Mouse (Mus musculus) kidney, postnatal 0 days (tissue): ENCODE measurements around the gene Rnf157. TPM values are rescaled to one million over a fixed set of nuclear protein-coding genes. Genes with fewer than 3 reads are reported as not detected.

Experiments
- ATAC-seq: fragments of 200-750 bp; cut with Nextera tagmentation; replicated peaks from 2 replicates; pipeline ENCODE4 v1.8.0; 2017; ENCODE audit warnings: low read depth, moderate number of reproducible peaks, moderate TSS enrichment, moderate library complexity; ENCODE audit not compliant: low FRiP score
- DNase-seq: peaks from one replicate; pipeline ENCODE4 v3.0.0-alpha.2; 2016; ENCODE audit warnings: low spot score
- H3K27ac ChIP-seq: fragments of 300-500 bp; sonication (generic); 2 replicates; pipeline ENCODE4 v1.5.1; 2014; ENCODE audit warnings: mild to moderate bottlenecking
- H3K27me3 ChIP-seq: fragments of 300-500 bp; sonication (generic); 2 replicates; pipeline ENCODE4 v1.6.1; 2014; ENCODE audit warnings: low read length, mixed read lengths; ENCODE audit not compliant: insufficient read depth
- H3K36me3 ChIP-seq: fragments of 300-500 bp; sonication (generic); 2 replicates; pipeline ENCODE4 v1.6.1; 2014; ENCODE audit warnings: low read length, mixed read lengths; ENCODE audit not compliant: insufficient read depth
- H3K4me1 ChIP-seq: fragments of 300-500 bp; sonication (generic); replicated peaks from 2 replicates; pipeline ENCODE4 v1.6.1; 2014; ENCODE audit warnings: antibody characterized with exemption, low read length, mixed read lengths; ENCODE audit not compliant: insufficient read depth
- H3K4me2 ChIP-seq: fragments of 300-500 bp; sonication (generic); 2 replicates; pipeline ENCODE4 v1.6.1; 2014; ENCODE audit warnings: mild to moderate bottlenecking, low read length, moderate library complexity, mixed read lengths
- H3K4me3 ChIP-seq: fragments of 300-500 bp; sonication (generic); replicated peaks from 2 replicates; pipeline ENCODE4 v1.5.1; 2014; ENCODE audit warnings: low read depth, low read length
- H3K9ac ChIP-seq: fragments of 300-500 bp; sonication (generic); 2 replicates; pipeline ENCODE4 v1.6.1; 2014; ENCODE audit warnings: low read depth, low read length
- H3K9me3 ChIP-seq: fragments of 300-500 bp; sonication (generic); replicated peaks from 2 replicates; pipeline ENCODE4 v1.6.1; 2016; ENCODE audit warnings: low read length, inconsistent platforms, mixed read lengths
- CTCF ChIP-seq: IDR thresholded peaks from 2 replicates; pipeline ENCODE4 v1.5.1; 2016; ENCODE audit warnings: antibody characterized with exemption, low read depth, mild to moderate bottlenecking, moderate library complexity
- WGBS: fragments of 180-500 bp; shearing (Covaris S2); extraction: QIAGEN DNeasy Blood & Tissue Kit; methylation state at CpG from one replicate; pipeline ENCODE4 v1.1.7; 2014; 5-methylcytosine and 5-hydroxymethylcytosine counted together
- polyA plus RNA-seq: library from polyadenylated mRNA; unstranded; fragments of >200 nt; fragmentation: Nextera tagmentation; extraction: Ambion mirVana; gene quantifications from 2 replicates; pipeline ENCODE4 v1.2.1, GENCODE M21; 2015

The Rnf157 gene
- polyA plus RNA-seq, 1 experiment from 2014 or later = 8.1 TPM

DNA sequence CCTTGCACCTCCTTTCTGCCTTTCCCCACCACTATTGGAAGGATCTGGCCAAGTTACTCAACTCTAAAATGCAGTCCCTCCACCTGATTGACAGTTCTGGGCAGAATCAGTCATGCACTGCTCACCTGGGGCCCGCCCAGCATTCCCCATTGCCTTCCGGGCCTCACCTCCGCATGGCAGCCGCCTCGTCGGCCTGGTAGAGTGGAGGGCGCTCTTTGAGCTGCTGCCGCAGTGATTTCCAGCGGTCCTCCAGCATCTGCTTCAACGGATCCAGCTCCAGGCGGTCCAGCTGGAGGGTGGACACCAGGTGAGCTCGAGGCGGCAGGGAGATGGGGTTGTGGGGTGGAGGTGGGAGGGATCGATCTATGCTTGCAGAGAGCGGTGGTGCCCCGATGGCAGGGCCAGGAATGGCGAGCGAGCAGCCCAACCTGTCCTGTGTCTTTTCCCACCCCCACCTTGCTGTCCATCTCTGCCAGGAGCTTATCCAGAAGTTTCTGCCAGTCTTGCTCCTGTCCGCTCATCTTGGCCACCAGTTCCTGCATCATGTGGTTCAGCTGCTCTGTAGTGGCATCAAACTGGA is 33.6 kb upstream of the Rnf157 start:
- Histone ChIP-seq H3K4me2 (no peak overlapping the region), H3K4me3 (no peak overlapping the region), H3K9ac (0 out of 2 replicates have a peak overlapping the region, but pooled peaks have one; percentile 44), H3K4me1 (peaks cover 6% of the 10 kb centered on the region; the same call in 1 of the 2 replicates), H3K27ac (no peak overlapping the region), H3K36me3 (no peaks in the 10 kb centered on the region), H3K9me3 (peaks cover 4% of the 10 kb centered on the region; the same call in 1 of the 2 replicates), H3K27me3 (no peaks in the 10 kb centered on the region)
- WGBS = 20% methylated on average over 19 of the region's 19 CpGs
- DNase-seq (no peak), ATAC-seq (peak; percentile 19; the same call in 1 of the 2 replicates)
- no peak for TF ChIP-seq CTCF

DNA sequence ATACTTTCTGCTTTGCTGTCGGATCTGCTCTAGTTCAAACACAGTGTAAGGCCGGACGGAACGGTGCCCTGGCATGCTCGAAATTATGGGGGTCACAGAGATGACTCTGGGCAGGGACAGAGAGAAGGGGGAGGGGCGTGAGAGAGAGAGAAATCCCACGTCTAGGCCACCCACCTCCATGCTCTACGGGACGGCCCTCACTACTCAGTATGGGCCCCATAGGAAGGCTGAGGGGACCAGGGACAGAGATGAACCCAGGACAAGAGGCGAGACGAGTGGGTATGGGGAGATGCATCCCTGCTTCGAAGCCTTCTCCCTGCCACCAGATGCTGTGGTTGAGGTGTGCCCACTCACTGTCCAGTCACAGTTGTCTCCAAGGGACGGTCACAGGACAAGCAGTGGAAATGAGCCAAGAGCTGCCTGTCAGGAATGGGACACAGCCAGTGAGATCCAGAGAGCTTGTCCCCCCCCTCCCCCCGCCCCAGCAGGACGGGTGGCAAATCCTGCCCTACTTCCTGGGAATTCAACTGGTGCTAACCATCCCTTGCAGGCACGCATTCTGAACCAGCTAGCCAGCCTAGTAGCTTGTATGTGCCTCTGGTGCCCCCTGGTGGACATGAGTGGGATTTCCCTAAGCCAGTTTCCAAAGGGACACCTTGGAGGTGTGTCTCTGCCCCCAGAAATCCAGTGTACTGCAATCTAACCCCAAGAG is 32.9 kb upstream of the Rnf157 start:
- no peaks in the 10 kb centered on the region for H3K27me3 ChIP-seq
- peaks cover 6% of the 10 kb centered on the region; the same call in 1 of the 2 replicates for H3K4me1 ChIP-seq
- no peaks in the 10 kb centered on the region for H3K36me3 ChIP-seq
- ATAC-seq = peak; percentile 14
- no peak overlapping the region for H3K27ac ChIP-seq
- H3K9me3 ChIP-seq = peaks cover 2% of the 10 kb centered on the region; the same call in 1 of the 2 replicates
- peak; percentile 99 for TF ChIP-seq CTCF
- DNase-seq = peak; percentile 93
- WGBS = 18% methylated on average over 16 of the region's 16 CpGs
- H3K4me3 ChIP-seq = no peak overlapping the region
- no peak overlapping the region for H3K9ac ChIP-seq
- H3K4me2 ChIP-seq = no peak overlapping the region

DNA sequence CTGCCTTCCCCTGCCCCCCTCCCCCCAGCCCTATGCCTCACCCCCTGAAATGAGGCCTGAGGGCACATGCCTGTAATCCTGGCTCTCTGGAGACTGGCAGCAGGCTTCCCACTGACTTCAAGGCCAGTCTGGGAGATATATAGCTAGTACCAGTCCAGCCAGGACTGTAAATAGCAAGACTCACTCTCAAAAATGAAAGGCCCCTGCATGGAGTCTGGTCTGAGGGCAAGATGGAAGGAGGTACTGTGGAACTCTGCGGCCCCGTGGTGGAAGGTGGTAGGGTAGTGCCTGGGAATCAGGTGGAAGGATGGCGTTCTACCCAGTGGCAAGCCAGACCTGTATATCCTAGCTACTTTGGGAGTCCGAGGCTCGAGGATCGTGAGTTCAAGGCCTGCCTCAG is 31.1 kb upstream of the Rnf157 start:
- Histone ChIP-seq H3K9ac (no peak overlapping the region), H3K4me2 (no peak overlapping the region), H3K27me3 (no peaks in the 10 kb centered on the region), H3K4me1 (peaks cover 6% of the 10 kb centered on the region; the same call in 1 of the 2 replicates), H3K36me3 (0 out of 2 replicates have a peak, but pooled peaks cover 8% of the 10 kb centered on the region), H3K27ac (no peak overlapping the region), H3K9me3 (no peaks in the 10 kb centered on the region), H3K4me3 (no peak overlapping the region)
- WGBS = 92% methylated on average over 6 of the region's 6 CpGs
- no peak for DNase-seq
- no peak for ATAC-seq
- TF ChIP-seq CTCF = no peak

DNA sequence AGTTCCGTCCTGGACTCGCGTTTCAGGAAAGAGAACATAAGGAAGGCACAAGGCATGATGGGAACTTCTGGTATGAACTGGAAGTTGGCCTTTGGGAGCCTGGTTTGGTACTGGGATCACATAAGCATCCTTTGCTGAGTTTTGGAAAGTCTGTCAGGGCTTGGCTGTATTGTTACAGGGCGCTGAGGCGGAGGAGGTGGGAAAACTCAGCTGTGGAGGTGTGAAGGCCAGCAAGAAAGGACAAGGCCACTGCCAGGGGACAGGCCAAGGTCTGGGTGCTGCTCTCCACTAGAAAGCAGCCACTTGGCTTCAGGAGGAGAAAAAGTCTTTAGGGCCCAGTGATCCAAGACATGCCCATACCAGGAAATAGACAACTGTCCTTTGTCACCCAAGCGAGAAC is 30.5 kb upstream of the Rnf157 start:
- Histone ChIP-seq H3K4me2 (no peak overlapping the region), H3K9me3 (no peaks in the 10 kb centered on the region), H3K27ac (no peak overlapping the region), H3K4me1 (peaks cover 6% of the 10 kb centered on the region; the same call in 1 of the 2 replicates), H3K4me3 (no peak overlapping the region), H3K36me3 (0 out of 2 replicates have a peak, but pooled peaks cover 8% of the 10 kb centered on the region), H3K9ac (no peak overlapping the region), H3K27me3 (no peaks in the 10 kb centered on the region)
- DNase-seq (no peak), ATAC-seq (no peak)
- no peak for TF ChIP-seq CTCF
- WGBS = 71% methylated on average over 6 of the region's 6 CpGs

DNA sequence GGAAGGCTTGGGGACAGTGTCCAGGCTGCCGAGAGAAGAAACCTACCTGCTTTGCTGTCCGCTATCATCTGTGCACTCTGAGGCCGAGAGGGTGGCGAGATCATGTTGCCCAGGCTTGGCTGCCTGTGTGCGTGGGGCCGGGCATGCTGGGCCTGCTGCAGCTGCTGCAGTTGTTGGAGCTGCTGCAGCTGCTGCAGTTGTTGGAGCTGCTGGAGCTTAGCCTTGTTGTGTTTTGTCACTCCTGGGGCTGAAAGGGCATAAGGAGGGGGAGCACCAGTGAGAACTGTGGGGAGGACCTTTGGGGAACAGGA is 30.0 kb upstream of the Rnf157 start:
- no peak for TF ChIP-seq CTCF
- no peaks in the 10 kb centered on the region for H3K27me3 ChIP-seq
- WGBS = 43% methylated on average over 6 of the region's 6 CpGs
- H3K4me1 ChIP-seq = peaks cover 6% of the 10 kb centered on the region; the same call in 1 of the 2 replicates
- H3K4me3 ChIP-seq = no peak overlapping the region
- no peak overlapping the region for H3K9ac ChIP-seq
- no peak overlapping the region for H3K27ac ChIP-seq
- H3K9me3 ChIP-seq = no peaks in the 10 kb centered on the region
- 0 out of 2 replicates have a peak, but pooled peaks cover 8% of the 10 kb centered on the region for H3K36me3 ChIP-seq
- H3K4me2 ChIP-seq = no peak overlapping the region
- DNase-seq (no peak), ATAC-seq (no peak)

- Histone ChIP-seq H3K36me3 (peaks cover 13% of the 10 kb centered on the region), H3K4me2 (no peak overlapping the region), H3K27ac (no peak overlapping the region), H3K27me3 (no peaks in the 10 kb centered on the region), H3K4me3 (no peak overlapping the region), H3K9ac (no peak overlapping the region), H3K4me1 (peaks cover 10% of the 10 kb centered on the region; the same call in 1 of the 2 replicates), H3K9me3 (no peaks in the 10 kb centered on the region)
- DNase-seq = no peak
- no peak for ATAC-seq
- no peak for TF ChIP-seq CTCF
- WGBS = 77% methylated on average over 15 of the region's 15 CpGs
Observed at GRCm38 (mm10) chr11:116442129-116442866, 29.5 kb upstream of the Rnf157 start.
